Mouse (Mus musculus) embryonic fibroblast, embryonic 13.5 days (primary cell): ENCODE data around the gene Grpel1.

Source experiments
- CTCF ChIP-seq: IDR thresholded peaks from 2 replicates; pipeline ENCODE4 v1.5.1; 2011; ENCODE audit warnings: mild to moderate bottlenecking, control low read depth, low read length, moderate library complexity, borderline replicate concordance; ENCODE audit not compliant: insufficient read depth
- POLR2A ChIP-seq: IDR thresholded peaks from 2 replicates; pipeline ENCODE4 v1.6.1; 2011; ENCODE audit warnings: low read depth, mild to moderate bottlenecking, control low read depth, low read length, moderate library complexity

- TF ChIP-seq POLR2A (no peak), CTCF (peak; percentile 65; the same call in 1 of the 2 replicates)
These were observed 9.5 kb downstream of the Grpel1 start for GRCm38 (mm10) chr5:36474283-36474682.
